Mouse (Mus musculus) cerebellum, postnatal 14 days (tissue): Measurements from ENCODE around the gene Prmt9.

ENCODE experiments used
- DNase-seq, 2 experiments: peaks; one replicate each; pipeline ENCODE4 v3.0.0; 2021; ENCODE audit warnings: mixed read lengths in 2 of 2

The Prmt9 gene

GRCm38 (mm10) chr8:77534358-77534992 lies 14.7 kb upstream of the Prmt9 start:
- no peak for DNase-seq

- peak; percentile 86 to 88 for DNase-seq
Measured at GRCm38 (mm10) chr8:77535026-77535595, 14.1 kb upstream of the Prmt9 start.

- DNase-seq = no peak
Measured at GRCm38 (mm10) chr8:77536821-77537220, 12.4 kb upstream of the Prmt9 start.

- DNase-seq = no peak
Measured at GRCm38 (mm10) chr8:77538256-77538655, 10.9 kb upstream of the Prmt9 start.

DNA sequence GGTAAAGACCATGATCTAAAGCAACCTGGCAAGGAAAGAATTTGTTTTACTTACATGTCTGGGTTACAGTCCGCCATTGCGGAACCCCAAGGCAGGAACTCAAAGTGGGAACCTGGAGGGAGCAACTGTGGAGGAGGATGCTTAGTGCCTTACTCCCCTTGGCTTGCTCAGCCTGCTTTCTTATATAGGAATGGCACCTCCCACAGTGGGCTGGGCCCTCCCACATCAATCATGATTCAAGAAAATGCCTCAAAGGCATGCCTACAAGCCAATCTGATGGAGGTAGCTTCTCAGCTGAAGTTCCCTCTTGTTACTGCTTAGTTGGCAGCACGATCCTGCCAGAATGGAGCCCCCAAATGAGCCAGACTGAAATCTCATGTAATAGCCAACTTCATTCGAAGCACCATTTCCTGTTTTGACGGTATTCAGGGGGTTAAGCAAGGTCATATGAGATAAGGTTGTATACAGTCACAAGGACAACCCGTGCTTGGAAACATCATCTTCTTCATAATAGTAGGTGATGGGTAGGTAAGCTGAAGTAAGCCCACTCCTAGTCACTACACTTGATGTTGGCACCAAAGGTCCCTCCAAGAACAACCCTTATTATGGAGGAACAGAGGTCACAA lies 5.9 kb upstream of the Prmt9 start:
- no peak for DNase-seq

DNA sequence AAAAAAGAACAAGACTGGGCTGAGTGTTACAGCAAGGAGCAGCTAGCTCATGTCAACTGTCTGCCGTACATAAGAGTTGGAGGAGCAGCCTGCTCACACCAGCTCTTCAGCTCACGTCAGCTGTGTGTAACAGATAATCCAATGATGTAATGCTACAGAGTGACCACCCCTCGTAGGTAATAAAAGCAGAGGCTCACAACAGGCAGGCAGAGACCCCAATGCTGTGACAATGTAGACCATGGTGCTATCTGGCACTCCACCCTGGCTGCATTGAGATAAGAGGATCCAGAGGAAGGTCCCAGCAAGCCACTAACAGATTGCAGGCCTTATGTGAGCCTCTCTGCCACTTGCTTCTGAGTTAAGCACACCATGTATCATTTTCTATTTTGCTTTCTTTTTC lies 4.8 kb upstream of the Prmt9 start:
- no peak for DNase-seq

GRCm38 (mm10) chr8:77545616-77546015 lies 3.6 kb upstream of the Prmt9 start:
- no peak for DNase-seq

DNA sequence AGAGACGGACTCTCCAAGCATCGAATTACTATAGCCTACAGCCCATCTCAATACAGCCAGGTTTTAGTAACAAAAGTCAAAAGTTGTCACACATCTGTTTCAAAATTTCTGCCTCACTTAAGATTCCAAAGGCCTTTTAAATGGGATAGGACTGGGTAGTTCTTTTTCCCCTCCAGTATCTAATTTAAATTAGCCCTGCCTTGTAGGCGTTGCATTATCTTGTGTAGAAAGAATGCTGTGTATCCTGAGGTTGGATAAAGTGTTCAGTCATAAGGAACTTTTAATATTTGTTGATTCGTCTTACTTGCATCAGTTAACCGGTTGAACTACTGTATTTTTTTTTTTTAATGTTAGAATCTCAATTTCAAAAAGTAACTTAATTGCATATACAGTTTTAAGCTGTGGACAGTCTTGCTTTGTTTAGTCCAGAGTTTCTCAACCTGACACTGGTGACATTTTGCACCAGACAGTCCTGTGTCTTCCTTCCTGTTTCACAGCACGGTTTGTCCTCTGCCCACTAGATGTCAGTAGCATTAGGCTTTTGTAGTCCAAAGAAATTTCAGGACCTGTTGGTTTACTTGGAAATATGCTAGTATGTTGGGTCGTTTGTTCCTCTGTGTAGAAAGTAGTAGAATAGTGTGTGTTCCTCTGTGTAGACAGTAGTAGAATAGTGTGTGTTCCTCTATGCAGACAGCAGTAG lies 834 bp downstream of the Prmt9 start:
- DNase-seq = peak; percentile 51 to 52

- no peak for DNase-seq
Measured at GRCm38 (mm10) chr8:77552491-77552890, 3.3 kb downstream of the Prmt9 start.

DNA sequence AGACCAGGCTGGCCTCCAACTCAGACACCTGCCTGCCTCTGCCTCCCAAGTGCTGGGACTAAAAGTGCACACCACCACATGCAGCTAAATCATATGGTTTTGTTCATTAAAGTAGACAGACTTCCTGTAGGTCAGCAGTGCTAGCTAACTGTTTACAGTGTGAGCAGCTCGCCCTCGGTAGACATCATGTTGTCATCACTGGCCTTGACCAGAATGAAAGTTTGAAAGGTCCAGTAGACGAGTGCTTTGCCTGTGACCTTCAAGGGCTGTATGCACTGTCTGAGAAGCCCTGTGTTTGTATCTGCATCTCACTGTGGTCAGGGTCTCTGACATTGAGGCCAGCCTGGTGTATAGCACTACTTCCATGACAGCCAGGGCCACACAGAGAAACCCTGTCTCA lies 12.2 kb downstream of the Prmt9 start:
- no peak for DNase-seq

GRCm38 (mm10) chr8:77574229-77574628 lies 25.0 kb downstream of the Prmt9 start:
- DNase-seq = no peak

GRCm38 (mm10) chr8:77577674-77578073 lies 28.5 kb downstream of the Prmt9 start:
- DNase-seq = no peak

DNA sequence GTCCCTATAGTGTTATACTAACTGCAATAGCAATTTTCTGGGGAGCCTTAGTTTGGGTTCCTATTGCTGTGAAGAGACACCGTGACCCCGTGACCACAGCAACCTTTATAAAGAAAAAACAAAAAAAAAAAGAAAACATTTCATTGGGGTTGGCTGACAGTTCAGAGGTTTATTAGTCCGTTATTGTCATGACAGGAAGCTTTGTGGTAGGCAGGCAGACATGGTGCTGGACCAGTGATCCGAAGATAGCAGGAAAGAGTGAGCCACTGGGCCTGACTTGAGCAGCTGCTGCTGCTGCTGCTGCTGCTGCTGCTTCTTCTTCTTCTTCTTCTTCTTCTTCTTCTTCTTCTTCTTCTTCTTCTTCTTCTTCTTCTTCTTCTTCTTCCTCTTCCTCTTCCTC lies 35.0 kb downstream of the Prmt9 start:
- no peak for DNase-seq

DNA sequence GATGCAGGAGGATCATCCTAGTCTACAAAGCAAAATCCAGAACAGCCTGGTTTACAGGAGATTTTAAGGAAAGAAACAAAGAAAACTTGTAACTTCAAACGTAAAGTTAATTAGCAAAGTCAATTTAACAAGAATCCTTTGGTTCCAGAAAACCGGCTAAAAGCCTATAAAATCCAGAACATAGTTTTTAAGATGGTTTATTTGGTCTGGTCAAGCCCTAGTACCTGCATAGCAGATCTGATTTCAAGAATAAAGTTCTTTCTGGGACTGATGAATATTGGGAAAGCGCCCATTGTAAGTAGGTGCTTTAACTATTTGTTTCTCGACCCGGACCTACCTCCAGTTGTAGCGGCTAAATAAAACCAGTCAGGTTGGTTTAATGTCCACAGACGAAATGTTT lies 60.4 kb downstream of the Prmt9 start:
- no peak for DNase-seq

DNA sequence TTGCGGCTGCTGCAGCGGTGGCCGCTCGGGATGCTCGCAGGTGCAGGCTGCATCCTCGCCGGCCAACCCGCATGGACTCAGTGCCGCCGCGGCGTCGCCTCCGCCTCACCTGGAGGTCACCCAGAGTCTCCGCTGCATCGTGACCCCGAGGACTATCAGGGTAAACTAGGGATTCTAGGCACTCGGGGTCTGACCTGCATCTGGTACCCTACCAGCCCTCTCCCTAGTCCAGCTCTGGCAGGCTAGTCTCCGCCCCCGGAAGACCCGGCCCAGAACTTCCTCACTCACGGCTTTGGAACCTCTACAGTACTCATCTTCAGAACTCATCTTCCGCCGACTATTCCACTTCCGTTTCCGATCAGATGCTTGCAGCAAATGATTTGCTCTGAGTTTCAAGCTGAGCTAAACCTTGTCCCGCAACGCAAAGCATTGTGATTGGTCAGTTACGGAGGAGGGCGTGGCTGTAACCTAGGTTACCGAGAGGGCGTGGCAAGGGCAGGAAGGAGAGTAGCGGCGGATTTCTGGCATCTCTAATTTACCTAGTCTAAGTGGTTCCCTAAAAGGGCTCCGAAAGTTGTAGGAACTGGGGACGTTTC lies 61.3 kb downstream of the Prmt9 start, which contains the start of gene Tmem184c:
Gene Tmem184c (minus strand): TSS at position 325 of the 596 bp plus-strand sequence.
- peak; percentile 99 for DNase-seq

GRCm38 (mm10) chr8:77617916-77618315 lies 68.7 kb downstream of the Prmt9 start:
- peak; percentile 51 to 69 for DNase-seq

DNA sequence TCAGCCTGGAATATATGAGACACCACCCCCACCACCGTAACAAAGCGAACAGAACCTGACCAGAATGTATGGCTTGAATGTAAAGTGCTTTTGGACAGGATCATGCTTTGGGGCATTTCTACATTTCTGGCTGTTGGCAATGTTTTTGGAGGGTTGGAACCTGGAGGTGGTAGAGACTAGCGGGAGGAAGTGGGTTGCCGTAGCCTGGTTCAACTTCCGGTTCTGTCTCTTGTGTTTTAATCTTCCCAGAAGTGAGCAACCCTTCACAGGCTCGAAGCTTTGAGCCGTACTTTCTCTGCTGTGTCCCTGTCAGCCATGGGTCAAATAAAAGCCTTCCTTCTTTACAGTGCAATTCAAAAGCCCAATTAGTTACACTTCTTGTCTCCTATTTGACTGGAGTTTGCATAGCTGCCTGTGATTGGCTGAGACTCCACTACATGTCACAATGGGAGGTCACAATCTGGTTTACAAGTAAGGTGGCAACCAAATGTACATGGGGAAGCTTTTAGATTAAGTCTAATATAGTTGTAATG lies 74.5 kb downstream of the Prmt9 start:
- DNase-seq = no peak

DNA sequence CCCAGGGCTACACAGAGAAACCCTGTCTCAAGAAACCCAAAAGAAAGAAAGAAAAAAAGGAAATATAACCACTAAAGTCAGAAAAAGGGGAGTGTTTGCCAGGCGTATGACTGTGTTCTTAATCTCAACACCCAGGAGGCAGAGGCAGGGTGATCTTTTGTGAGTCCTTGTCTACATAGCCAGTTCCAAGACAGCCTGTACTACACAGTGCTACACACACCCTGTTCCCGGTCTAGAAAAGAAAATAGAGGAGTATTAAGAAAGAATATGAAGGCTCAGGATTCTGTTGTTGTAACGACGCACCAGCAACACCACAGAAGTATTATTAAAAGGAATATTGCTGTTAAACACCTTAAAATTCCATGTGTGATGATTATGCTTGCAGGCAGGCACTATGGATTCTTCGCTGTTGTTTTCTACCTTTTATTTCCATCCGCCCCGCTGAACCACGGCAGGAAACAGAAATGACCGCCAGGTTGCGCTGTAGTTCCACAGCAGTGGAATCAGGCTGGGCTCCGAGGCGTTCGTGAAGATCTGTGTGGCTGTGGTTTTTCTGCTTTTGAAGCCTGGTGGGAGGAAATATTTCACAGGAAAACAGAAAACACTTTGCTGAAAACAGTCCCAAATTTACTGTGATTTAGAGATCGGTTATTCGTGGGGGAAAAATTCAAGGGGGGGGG lies 80.8 kb downstream of the Prmt9 start:
- DNase-seq = peak; percentile 88 to 91

GRCm38 (mm10) chr8:77630691-77631090 lies 81.5 kb downstream of the Prmt9 start:
- DNase-seq = no peak
